Mouse (Mus musculus): ENCODE results near the gene Rerg. TPM values are rescaled to one million over a fixed set of nuclear protein-coding genes. Genes with fewer than 3 reads are reported as not detected.

Rerg gene
- total RNA-seq, 1 experiment from 2014 or later: not detected

GRCm38 (mm10) chr6:137163571-137163970 lies 6.7 kb downstream of the Rerg start:
- ATAC-seq (replicated peaks; ENCODE audit: low read depth, poor library complexity, severe bottlenecking): peak; percentile 60

- no peak for ATAC-seq (replicated peaks; ENCODE audit: low read depth, poor library complexity, severe bottlenecking)
Observed at GRCm38 (mm10) chr6:137163061-137163460, 7.2 kb downstream of the Rerg start.

DNA sequence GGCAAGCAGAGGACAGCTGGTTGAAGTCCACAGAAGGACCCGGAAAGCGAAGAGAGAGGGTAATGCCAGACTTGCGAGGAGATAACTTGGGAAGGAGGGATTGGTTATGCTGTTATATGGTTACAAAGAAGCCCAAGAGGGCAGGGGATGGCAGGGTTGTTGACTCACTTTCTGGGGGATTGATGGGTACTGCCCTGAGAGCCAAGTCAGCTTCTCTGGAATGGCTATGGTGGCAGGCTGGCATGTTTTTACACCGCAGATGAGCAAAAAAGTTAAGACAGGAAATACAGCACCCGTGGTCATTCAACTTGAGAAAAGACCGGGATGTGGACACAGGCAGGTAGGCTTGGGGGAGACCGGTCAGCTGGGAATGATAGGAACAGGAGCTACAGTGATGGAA lies 7.8 kb downstream of the Rerg start:
- ATAC-seq (replicated peaks; ENCODE audit: low read depth, poor library complexity, severe bottlenecking): no peak

DNA sequence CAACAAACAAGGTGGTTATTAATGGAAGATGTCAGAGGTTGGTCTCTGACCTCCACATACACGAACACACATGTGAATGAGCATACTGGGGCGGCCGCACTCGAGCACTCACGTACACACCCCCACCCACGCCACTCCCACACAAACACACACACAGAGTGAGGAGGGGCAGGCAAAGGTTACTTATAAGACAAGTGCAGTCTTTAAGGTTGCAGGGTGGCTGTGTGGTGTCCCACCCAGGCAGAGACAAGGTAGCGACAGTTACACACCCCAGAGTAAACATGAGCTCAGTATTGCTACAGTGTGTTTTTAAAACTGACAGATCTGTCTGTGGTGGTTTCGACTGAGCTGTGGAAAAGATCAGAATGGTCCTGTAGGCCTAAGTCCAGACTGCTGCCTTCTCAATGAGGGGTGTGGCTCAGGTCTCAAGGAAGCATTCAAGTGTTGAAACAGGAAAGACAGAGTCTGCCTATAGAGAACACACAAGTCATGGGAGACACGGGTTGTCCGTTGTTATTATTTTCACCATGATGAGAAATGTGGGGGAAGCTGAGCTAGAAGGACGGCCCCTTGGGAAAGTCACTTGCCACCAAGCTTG lies 8.7 kb downstream of the Rerg start:
- ATAC-seq (replicated peaks; ENCODE audit: low read depth, poor library complexity, severe bottlenecking): no peak

- ATAC-seq (replicated peaks; ENCODE audit: low read depth, poor library complexity, severe bottlenecking): no peak
Observed at GRCm38 (mm10) chr6:137159372-137159926, 10.8 kb downstream of the Rerg start.

DNA sequence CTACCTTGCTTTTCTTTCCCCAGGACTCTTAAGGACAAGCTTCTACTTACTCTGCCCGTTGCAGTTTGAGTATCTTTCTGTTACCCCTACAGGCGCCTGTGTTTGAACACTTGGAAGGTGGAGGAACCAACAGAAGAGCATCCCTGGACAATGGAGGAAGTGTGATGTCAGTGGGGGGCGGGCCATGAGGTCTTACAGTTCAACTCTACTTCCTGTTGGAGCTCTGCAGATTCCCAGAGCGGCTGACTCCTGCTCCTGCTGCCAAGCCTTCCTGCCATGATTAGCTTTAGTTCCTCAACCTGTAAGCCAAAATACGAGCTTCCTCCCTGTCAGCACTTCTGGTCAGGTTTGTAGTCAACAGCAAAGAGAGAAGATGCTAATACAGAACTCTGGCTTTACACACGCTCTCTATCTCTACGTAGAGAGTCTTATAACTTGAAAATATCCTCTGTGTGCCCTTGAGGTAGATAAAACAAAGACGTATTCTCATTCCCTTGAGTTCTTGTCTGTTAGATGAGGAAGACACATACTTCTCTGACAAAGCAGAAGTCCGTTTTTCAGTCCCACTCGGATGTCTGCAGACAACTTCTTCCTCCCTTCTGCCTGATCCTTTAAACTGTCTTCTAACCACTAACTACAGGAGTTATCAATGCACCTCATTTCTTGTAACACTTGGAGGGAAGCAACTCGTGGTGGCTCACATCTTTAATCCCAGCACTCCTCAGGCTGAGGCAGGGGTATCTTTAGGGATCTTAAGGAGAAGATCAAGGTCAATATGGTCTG lies 13.7 kb downstream of the Rerg start:
- ATAC-seq (replicated peaks; ENCODE audit: low read depth, poor library complexity, severe bottlenecking): peak; percentile 92

GRCm38 (mm10) chr6:137155196-137156137 lies 14.8 kb downstream of the Rerg start:
- ATAC-seq (replicated peaks; ENCODE audit: low read depth, poor library complexity, severe bottlenecking): no peak

DNA sequence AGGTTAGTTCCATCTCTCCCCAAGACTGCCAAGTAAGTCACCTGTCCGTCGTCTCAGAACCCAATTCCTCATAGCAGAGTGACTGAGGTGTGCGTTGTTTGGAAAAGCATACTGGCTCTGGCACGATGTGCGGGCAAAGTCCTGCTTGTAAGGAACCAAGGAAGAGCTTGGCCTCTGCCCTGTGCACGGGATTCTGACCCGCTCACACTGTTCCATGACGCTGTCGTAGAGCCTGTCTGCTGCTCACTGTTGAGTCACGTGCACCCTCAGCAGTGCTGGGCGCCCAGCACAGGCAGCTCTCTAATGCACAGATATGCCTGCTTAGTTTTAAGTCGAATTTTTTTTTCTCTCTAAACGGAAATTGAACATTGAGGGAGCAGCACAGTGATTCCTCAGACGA lies 17.3 kb downstream of the Rerg start:
- no peak for ATAC-seq (replicated peaks; ENCODE audit: low read depth, poor library complexity, severe bottlenecking)

GRCm38 (mm10) chr6:137151015-137151414 lies 19.3 kb downstream of the Rerg start:
- ATAC-seq (replicated peaks; ENCODE audit: low read depth, poor library complexity, severe bottlenecking): no peak

DNA sequence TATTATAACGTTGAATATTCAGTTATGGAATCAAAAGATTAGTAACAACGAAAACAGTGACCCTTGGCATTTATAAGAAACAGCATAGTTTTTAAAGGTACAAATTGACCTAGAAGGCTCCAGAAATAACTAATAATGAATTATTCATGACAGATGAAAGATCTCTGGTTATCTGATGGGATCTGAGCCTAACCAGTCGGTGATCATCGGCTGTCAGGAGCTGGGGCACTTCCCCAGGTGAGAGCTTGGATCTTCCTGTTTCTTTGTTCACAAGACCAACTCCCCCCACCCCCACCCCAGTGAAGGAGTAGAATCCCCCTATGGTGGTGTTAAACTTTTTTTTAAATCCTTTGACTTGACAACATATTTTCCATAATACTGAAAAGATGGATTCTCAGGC lies 20.5 kb downstream of the Rerg start:
- ATAC-seq (replicated peaks; ENCODE audit: low read depth, poor library complexity, severe bottlenecking): no peak

DNA sequence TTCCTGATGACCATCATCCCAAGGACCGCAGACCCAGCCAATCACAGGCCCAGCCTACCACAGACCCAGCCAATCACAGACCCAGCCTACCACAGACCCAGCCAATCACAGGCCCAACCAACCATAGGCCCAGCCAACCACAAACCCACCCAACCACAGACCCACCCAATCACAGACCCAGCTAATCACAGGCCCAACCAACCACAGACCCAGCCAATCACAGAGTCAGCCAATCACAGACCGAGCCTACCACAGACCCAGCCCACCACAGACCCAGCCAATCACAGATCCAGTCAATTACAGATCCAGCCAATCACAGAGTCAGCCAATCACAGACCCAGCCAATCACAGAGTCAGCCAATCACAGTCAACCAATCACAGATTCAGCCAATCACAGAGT lies 23.4 kb downstream of the Rerg start:
- ATAC-seq (replicated peaks; ENCODE audit: low read depth, poor library complexity, severe bottlenecking): peak; percentile 20; the same call in 1 of the 2 replicates

GRCm38 (mm10) chr6:137145611-137146010 lies 24.7 kb downstream of the Rerg start:
- ATAC-seq (replicated peaks; ENCODE audit: low read depth, poor library complexity, severe bottlenecking): no peak

GRCm38 (mm10) chr6:137144958-137145535 lies 25.2 kb downstream of the Rerg start:
- ATAC-seq (replicated peaks; ENCODE audit: low read depth, poor library complexity, severe bottlenecking): no peak

DNA sequence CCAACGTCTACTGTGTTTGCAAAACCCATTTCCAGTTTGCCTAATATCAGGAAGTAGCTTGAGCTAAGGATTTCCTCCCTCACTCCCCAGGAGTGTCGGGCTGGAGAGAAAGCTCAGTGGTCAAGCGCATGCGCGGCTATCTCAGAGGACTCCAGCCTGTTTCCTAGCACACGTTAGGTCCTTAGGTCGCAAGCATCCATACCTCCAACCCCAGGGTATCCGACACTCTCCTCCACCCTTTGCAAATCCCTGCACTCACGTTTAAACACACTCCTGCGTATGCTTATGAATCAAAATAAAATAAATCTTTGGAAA lies 25.8 kb downstream of the Rerg start:
- ATAC-seq (replicated peaks; ENCODE audit: low read depth, poor library complexity, severe bottlenecking): no peak

DNA sequence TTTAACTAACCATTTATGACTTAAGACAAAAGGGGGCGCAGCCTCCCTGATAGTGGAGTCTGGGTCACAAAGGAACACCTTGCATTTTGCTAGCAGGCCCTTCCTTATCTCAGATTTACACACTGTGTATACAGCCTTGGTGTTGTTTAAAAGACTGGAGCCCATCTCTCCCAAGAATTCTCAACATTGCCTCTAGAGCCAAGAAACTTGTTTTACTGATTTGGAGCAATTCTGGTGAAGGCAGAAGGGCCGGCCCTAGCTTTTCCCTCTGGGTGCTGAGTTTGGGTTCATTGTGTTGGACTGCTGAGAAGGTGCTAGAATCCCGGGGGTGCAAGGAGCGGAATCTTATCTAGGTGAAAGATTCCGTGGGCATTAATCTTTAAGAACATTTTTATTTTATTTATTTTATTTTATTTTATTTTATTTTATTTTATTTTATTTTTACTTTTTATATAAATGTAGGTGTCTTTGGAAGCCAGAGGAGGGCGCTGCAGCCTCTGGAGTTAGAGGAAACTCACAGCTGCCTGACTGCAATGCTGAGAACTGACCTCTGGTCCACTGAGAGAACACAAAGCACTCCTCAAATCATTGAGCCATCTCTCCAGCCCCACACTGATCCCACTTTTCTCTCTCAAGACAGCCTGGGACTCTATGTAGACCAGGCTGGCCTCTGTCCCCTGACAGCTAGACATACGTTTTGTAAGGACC lies 26.3 kb downstream of the Rerg start:
- ATAC-seq (replicated peaks; ENCODE audit: low read depth, poor library complexity, severe bottlenecking): no peak

GRCm38 (mm10) chr6:137142796-137143195 lies 27.5 kb downstream of the Rerg start:
- no peak for ATAC-seq (replicated peaks; ENCODE audit: low read depth, poor library complexity, severe bottlenecking)

GRCm38 (mm10) chr6:137141247-137141820 lies 29.0 kb downstream of the Rerg start:
- peak; percentile 77 for ATAC-seq (replicated peaks; ENCODE audit: low read depth, poor library complexity, severe bottlenecking)

- no peak for ATAC-seq (replicated peaks; ENCODE audit: low read depth, poor library complexity, severe bottlenecking)
Observed at GRCm38 (mm10) chr6:137138822-137139221, 31.5 kb downstream of the Rerg start.

DNA sequence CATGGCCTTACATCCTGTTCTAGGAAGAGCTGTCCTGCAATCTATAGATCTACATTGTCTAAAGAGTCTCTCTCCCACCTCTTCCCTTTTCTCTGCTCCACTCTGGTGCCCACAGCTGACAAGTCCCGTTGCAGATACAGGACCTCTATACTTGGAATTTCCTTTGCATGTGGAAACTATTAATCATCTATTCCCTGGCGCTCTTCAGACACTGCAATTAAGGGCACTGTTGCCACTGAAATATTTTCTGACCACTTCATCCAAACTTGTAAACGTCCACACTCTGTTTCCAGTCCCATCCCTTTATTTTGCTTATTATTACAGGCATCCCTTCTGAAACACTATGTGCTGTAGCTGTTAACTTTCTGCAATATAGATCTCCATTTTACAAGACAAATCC lies 31.9 kb downstream of the Rerg start:
- ATAC-seq (replicated peaks; ENCODE audit: low read depth, poor library complexity, severe bottlenecking): no peak

Measured in common myeloid progenitor, adult 5-6 weeks (primary cell).